Mouse (Mus musculus): Measurements from ENCODE around the gene Crhr2.

Gene Crhr2

DNA sequence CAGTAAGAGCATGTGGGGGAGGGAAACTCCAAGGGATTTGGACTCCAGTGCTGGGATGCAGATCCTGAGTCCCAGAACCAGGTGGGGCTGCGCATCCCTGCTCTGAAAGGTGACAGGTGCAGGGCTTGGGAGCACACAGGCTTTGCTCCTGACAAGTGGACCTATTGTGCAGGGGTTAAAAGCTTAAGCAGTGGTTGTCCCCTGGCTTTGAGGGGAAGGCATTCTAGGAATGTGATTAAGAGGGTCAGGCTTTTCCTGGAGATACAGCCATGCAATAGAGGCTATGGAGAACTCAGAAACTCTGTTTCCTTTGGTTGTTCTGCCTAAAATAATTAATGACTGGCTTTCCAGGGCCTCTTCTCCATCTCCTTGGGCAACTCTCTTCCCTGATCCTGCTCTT is 609 bp upstream of the Crhr2 start:
- CTCF ChIA-PET, result interaction anchor here in 1 of 4 experiments (1.6 kb wide), 1 partner anchor 43 kb away, joined by 4 read pairs; no protein-coding TSS in a partner anchor
- POLR2A ChIA-PET, result interaction anchor here in 1 of 4 experiments (0.9 kb wide), 1 partner anchor 28 kb away, joined by 3 read pairs; no protein-coding TSS in a partner anchor

DNA sequence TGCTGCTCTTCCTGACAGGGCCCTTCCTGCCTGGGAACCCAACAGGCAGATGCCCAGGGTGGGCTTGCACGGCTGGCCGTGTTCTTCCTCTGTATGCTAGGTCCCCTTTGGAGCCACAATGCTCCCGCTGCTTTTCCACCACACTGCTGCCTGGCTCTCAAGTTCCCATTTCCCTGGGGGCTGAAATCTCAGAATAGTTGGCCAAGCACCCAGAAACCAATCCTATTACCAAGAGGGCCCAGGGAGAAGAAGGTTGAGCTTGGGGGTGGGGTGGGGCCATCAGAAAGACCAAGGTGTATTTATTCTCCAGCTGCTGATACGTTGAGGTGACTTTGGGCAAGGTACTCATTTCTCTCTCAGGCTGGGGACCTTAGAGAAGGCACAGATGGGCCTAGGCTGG is 1.5 kb downstream of the Crhr2 start:
- ChIA-PET CTCF (interaction anchor here in 2 of 4 experiments (0.6 kb wide), 2 partner anchors 77 to 358 kb away, joined by 3 to 4 read pairs; no protein-coding TSS in a partner anchor), POLR2A (no interaction called here)

DNA sequence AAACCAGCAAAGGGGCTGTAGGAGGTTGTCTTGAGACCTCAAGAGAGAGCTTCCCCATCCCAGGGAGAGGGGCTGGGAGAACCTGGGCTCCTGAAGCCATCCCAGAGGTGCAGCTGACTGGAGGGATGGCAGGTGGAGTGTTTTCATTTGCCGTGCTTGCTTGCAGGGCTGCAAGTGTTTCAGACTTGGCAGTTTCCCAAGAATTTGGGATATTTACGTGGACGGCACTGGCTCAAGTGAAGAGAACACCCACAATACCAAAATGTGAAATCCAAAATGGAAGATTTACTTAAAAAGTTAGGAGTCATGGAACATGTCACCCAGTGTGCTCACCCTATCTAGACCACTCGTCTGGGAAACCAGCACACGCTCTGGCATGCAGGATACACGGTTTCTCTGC is 2.2 kb downstream of the Crhr2 start:
- CTCF ChIA-PET, result no interaction called here
- POLR2A ChIA-PET, result interaction anchor here in 1 of 4 experiments (0.7 kb wide), 1 partner anchor 145 kb away, joined by 8 read pairs; no protein-coding TSS in a partner anchor

DNA sequence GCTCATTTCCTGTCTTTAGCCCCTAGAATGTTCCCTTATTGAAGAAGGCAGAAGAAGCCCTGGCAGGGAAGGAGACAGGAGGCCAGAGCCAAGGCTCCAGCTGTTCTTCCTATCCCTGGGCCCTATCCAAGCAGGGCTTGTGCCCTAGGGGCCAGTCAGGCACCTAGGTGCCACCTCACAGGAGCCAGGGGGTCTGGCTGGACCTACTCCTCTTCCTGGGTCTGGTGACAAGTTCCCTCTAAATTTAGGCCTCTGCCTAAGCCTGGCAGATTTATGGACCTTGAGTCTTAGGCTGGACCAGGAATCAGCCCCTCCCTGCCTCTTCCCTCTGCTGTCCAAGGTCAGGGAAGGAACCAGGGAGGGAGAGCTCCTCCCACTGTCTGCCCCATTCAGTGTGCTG is 4.4 kb downstream of the Crhr2 start:
- ChIA-PET POLR2A (interaction anchor here in 1 of 4 experiments (0.6 kb wide), 1 partner anchor 228 kb away, joined by 5 read pairs; no protein-coding TSS in a partner anchor), CTCF (no interaction called here)

DNA sequence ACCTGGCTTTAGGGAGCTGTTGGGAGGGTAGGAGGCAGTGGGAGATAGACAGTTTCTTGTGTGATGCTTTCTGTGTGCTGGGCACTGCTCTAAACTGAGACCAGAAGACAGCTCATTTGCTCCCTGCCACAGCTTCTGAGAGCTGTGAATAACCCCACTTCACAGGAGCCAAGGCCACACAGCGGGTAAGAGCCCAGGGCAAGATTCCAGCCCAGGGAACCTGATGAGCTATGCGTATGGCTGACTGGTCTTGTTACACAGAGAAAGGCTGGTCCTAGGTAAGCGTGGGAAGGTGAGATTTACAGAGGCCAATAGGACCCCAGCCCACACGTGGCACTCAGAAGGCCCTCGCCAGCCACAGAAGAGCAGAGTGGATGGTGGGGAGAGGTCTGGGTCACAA is 6.2 kb downstream of the Crhr2 start:
- POLR2A ChIA-PET, result interaction anchor here in 1 of 4 experiments (0.6 to 0.9 kb wide), 2 partner anchors 10 to 34 kb away, joined by 3 read pairs; no protein-coding TSS in a partner anchor
- CTCF ChIA-PET, result no interaction called here

DNA sequence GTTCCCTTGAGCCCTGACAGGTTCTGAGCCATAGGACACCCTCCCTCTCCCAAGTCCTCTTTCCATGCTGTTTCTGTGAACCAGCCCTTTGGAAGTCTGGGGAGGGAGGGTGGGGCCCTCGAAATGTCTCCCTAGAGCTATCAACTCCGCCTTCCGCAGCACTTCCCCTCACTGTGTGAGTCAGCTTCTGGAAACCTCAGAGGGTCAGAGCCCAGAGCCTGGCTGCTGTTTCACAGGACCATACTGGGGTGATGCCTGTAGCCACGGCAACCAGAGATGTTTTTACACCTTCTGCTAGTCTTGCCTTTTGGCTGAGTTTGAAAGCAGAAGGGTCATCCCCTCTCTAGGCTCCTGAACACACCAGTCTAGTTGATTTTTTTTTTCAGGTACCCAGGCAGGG is 9.8 kb downstream of the Crhr2 start:
- ChIA-PET CTCF (interaction anchor here in 1 of 4 experiments (0.6 to 1.1 kb wide), 3 partner anchors 45 to 616 kb away, joined by 5 to 7 read pairs (median 5); no protein-coding TSS in a partner anchor), POLR2A (interaction anchor here in 1 of 4 experiments (0.7 kb wide), 1 partner anchor 429 kb away, joined by 3 read pairs; no protein-coding TSS in a partner anchor)

DNA sequence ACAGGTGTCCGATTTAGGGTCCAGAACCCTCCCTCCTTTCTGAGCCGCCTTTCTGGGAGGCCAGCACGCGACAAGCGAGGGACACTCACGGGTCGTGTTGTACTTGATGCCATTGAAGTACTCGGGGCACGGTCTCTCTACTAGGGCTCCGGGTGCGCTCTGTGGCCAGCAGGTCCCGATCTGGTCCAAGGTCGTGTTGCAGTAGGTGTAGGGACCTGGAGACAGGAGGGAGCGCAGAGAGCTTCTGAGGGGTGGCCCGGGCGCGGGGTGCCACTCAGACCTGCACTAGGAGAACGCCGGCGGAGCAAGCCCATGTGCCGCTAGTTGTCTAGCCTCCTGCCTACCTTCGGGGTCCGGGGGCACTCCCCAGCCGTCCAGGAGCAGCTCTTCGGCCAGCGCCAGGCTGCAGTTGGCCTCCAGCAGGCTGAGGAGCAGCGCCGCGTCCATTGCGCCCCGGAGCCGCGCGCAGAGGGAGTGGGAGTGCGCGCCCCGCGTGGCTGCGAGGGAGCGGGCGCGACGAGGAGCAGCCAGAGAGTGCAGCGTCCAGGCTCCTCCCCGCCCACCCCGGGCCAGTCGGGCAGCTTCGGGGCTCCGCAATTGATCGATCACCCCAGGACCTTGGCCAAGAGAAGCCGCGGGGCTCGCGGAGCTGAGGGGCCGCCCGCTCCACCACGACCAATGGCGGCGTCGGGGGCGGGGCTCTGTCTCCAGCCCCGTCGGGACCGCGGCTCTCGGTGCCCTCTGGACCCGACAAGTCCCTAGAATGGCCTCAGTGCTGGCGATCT is 15.3 kb downstream of the Crhr2 start:
- POLR2A ChIA-PET, result interaction anchor here in 1 of 4 experiments (1.0 to 1.4 kb wide), 4 partner anchors 13 to 163 kb away, joined by 3 to 6 read pairs (median 4); partner anchors contain the start of gene Ggct

DNA sequence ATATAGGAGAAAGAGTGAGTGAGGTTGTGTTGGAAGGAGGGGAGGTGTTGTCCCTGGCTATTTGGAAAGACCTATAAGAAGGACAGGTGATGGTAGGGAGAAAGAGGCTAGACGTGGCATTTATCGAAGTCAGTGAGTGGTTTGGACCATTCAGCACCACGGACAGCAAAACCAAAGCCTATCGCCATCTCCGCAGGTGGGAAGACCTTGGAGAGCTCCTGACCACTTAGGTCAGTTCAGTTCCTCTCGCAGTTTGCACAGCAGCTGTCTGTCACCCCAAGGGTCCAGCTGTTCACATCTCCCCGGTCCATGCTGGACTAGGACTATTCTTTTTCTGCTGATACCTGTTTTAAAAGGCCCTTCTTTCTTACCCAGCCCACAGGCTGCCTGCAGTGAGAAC is 24.5 kb downstream of the Crhr2 start:
- ChIA-PET POLR2A (interaction anchor here in 2 of 4 experiments (0.8 to 0.9 kb wide), 2 partner anchors 9 to 70 kb away, joined by 3 to 4 read pairs; no protein-coding TSS in a partner anchor), CTCF (interaction anchor here in 3 of 4 experiments (0.6 kb wide), 3 partner anchors 90 to 298 kb away, joined by 3 to 4 read pairs (median 3); no protein-coding TSS in a partner anchor)

More for the DNA sequence above, 15.3 kb downstream of the Crhr2 start:
- CTCF ChIA-PET, result interaction anchor here in 1 of 4 experiments (1.3 kb wide), 1 partner anchor 100 kb away, joined by 3 read pairs; no protein-coding TSS in a partner anchor

DNA sequence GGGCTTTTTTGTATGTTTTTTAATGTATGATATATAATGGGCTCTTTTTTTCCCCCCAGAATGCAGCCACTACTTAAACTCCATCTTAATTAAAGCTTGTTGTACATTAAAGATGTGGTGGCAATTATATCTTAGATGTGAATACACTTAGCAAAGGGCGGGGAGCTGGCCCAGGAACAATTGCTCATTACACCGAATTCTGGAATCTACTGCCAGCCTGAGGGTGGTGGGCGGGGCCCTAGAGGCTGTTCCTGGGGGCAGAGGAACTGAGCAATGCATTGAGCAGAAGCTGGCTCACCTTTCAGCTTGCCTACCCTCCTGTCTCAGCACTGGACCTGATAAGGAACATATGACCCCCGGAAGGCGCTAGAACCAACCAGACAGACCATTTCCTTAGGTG is 34.2 kb downstream of the Crhr2 start:
- CTCF ChIA-PET, result interaction anchor here in 2 of 4 experiments (1.1 to 1.4 kb wide), 2 partner anchors 8 to 69 kb away, joined by 4 to 5 read pairs; no protein-coding TSS in a partner anchor
- POLR2A ChIA-PET, result interaction anchor here in 1 of 4 experiments (1.5 kb wide), 1 partner anchor 10 kb away, joined by 4 read pairs; no protein-coding TSS in a partner anchor

DNA sequence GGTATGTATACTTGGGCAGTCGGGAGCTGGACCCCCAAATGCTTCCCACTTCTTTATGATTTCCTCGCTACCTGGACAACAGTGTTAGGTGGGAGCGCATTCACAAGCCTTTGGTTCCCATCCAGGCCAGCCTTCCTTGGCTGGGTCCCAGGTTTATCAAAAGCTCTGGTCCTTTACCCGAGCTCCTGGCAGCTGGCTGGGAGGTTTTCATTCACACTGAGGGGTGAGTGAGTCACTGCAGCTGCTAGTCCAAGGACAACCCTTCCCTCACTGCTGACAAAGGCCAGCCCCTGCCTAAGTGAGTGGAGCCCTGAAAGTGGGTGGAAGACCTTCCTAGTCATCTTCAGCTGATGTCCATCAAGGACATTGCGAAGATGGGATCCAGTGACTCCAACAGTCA is 34.8 kb downstream of the Crhr2 start:
- ChIA-PET POLR2A (interaction anchor here in 2 of 4 experiments (1.5 kb wide), 2 partner anchors 11 to 18 kb away, joined by 3 to 4 read pairs; no protein-coding TSS in a partner anchor), CTCF (no interaction called here)

DNA sequence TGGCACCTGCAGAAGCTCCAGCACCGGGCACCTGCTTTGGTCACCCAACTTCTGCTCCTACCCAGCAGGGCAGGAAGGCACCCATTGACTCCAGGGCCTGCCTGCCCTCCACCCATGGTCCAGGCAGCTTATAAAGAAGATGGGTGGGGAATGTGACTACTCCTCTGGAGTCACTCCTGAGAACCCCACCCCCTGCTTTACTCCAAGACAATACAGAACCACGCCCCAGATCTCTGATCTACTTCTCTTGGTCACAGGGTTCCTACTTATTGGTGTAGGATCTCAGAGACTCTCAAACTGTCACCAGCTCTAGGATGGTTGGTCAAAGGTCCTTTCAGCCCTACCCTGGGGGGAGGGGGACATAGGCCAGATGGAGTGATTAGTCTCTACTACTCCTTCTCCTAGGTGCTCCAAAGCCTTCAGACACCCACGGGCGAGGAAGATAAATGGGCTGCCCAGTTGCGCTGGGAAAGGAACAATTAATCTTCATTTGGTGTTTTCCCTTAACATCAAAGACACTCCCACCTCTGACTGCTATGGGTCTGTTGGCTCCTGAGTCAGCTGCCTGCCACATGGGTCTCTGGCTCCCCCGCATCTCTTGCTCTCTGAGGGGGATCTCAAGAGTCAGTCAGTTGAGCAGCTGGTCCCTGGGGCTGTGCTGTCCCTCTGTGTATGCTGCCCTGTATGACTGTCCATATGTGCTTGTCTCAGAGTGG is 39.2 kb downstream of the Crhr2 start:
- POLR2A ChIA-PET, result interaction anchor here in 3 of 4 experiments (0.5 to 2.9 kb wide), 4 partner anchors 9 to 348 kb away, joined by 3 to 9 read pairs (median 4); no protein-coding TSS in a partner anchor
- CTCF ChIA-PET, result interaction anchor here in 1 of 4 experiments (1.1 kb wide), 1 partner anchor 101 kb away, joined by 3 read pairs; the partner anchor contains the start of gene Ggct

DNA sequence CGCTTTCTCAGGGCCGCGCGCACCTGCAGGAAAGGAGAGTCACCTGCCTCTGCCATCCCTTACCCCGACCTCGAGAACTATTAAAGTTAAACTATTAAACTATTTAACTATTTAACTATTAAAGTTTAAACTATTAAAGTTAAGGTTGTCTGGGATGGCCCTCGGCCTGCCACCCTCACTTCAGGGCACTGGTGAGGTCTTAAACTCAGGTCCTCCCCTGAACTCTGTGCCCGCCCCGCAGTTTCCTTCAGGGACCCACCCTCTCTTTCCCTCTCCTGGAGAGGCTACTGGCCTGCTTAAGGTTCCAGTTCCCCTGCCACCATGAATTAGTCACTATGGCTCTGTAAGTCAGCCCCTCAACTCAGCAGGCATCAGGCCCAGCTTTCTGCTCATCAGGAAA is 41.4 kb downstream of the Crhr2 start:
- ChIA-PET POLR2A (interaction anchor here in 2 of 4 experiments (0.5 to 2.9 kb wide), 6 partner anchors 7 to 63 kb away, joined by 3 to 9 read pairs (median 4); no protein-coding TSS in a partner anchor), CTCF (interaction anchor here (0.6 to 2.5 kb wide), 14 partner anchors 8 to 448 kb away, joined by 3 to 16 read pairs (median 4); no protein-coding TSS in a partner anchor)

DNA sequence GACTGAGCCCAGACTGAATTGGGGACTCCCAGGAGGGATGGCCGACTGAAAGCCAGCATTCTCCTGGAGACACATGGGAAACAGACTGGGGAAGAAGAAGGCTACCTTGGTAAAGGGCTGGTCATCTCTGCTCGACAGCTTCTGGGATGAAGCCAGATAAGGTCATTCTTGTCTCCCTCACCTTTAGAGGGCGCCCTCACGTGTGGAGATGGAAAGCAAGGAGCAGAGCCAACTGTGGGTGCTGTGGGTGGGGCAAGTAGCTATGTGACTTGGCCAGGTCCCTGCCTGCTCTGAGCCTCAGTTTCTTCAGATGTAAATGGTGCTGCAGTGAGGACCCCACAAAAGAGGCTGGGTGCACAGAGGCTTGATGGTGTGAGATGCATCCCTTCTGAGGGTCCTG is 42.2 kb downstream of the Crhr2 start:
- ChIA-PET POLR2A (interaction anchor here in 2 of 4 experiments (0.9 to 1.1 kb wide), 3 partner anchors 28 to 72 kb away, joined by 3 to 4 read pairs (median 3); no protein-coding TSS in a partner anchor), CTCF (interaction anchor here in 2 of 4 experiments (0.5 to 2.5 kb wide), 12 partner anchors 9 to 79 kb away, joined by 3 to 16 read pairs (median 4); no protein-coding TSS in a partner anchor)

DNA sequence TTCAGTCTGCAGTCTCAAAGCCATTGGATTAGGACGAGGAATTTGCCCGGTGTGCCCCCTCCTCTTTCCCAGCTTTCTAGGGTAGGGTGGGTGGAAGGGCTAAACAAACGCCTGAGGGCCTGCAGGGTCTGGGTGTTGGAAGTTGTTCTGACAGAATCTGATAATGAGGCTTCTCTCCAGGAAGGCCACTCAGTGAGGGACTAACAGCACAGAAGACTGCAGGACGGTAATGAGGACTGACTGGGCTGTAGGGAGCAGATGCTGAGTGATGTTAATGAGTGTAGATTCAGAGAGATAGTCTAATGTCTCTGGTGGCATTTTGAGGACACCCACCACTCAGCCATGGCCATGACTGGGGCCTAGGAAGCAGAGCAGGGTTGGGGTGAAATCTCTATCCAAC is 45.5 kb downstream of the Crhr2 start:
- CTCF ChIA-PET, result no interaction called here
- POLR2A ChIA-PET, result interaction anchor here in 1 of 4 experiments (0.7 to 1.0 kb wide), 3 partner anchors 95 to 207 kb away, joined by 3 read pairs; partner anchors contain the start of gene Ggct

DNA sequence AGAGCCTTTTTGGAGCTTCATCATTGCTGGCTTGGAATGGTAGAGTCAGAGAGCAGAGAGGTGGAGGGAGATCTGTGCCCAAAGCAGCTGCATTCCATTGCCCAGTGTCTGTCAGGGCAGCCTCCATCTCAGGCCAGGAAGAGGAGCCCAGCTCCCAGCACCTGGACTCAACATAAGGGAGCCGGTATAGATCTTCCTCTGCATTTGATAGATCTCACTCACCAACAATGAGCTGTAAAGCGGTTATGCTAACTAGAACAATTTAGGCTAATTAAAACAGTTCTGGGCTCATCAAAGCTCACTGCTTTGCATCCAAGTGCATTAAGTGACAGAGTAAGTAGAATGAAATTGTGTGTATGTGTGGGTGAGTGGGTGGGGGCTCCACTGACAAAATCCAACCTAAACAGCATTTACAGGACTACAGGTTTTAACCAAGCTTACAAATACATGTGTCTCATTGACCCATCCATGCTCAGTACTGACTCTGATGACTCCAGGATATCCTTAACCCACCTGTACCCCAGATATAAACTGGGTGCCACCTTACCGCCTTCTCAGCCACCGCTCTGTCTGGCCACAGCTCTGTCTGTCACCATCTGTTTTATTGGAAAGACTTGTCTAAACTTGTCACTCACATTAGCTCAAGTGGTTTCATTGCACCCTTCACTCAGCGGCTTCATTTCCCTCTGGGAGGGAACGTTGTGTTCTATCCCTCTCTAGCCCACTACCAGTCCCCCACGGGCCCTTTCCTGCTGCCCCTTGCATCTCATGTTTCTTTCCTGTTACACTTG is 50.4 kb downstream of the Crhr2 start:
- CTCF ChIA-PET, result interaction anchor here in 2 of 4 experiments (0.9 to 2.9 kb wide), 5 partner anchors 9 to 89 kb away, joined by 3 to 21 read pairs (median 4); no protein-coding TSS in a partner anchor

DNA sequence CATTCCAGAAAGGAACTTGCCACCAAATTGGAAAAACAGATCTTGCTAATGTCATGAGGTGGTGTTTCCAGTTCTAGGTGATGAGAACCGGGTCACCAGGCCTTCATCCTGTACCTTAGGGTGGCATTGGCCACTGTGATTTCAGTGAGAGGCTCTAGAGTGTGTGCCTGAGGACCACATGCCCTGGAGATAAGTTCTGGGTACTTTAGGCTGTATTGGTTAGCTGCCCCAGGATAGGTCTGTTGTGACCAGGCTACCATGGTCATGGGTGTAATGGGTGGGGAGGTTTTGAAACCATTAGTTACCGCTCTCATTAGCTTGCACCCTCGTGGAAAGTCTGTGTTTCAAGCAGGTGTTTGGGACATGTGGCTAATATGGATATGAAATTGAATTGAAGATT is 51.4 kb downstream of the Crhr2 start:
- ChIA-PET POLR2A (interaction anchor here in 2 of 4 experiments (0.6 to 5.3 kb wide), 13 partner anchors 9 to 265 kb away, joined by 3 to 38 read pairs (median 4); partner anchors contain the start of genes Gars (in 1 of the 2), Ggct (in 1 of the 2) and Znrf2 (in 1 of the 2)), CTCF (interaction anchor here in 1 of 4 experiments (1.8 to 2.9 kb wide), 2 partner anchors 10 to 85 kb away, joined by 16 to 21 read pairs; no protein-coding TSS in a partner anchor)

More for the DNA sequence above, 50.4 kb downstream of the Crhr2 start:
- POLR2A ChIA-PET, result interaction anchor here (0.6 to 5.3 kb wide), 26 partner anchors 8 to 1634 kb away, joined by 3 to 38 read pairs (median 4); partner anchors contain the start of genes Gars (in 1 of the 4), Ggct (in 1 of the 4) and Znrf2 (in 1 of the 4)
